Mouse (Mus musculus): ENCODE data around the gene Prr13. TPM values are rescaled to one million over a fixed set of nuclear protein-coding genes. Genes with fewer than 3 reads are reported as not detected.

The Prr13 gene
- polyA plus RNA-seq, 1 experiment from 2014 or later, result 141 TPM

DNA sequence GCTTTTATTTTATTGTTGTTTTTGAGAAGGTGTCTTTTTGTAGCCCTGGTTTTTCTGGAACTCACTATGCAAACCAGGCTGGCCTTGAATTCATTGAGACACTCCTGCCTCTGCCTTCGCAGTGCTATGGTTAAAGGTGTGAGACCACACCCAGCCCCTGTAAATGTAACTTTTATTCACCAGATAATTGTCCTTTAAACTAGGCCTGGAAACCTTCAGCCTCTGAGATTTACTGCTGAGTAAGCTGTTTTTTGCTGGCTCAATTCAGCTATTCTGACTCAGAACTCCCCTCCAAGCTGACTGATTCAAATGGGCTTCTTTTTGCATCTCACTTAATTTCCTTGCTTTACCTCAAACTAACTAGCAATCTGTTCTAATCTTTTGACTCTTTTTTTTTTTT, 31.9 kb upstream of the Prr13 start:
- DNase-seq (ENCODE audit: low spot score) (no peak), ATAC-seq (replicated peaks; ENCODE audit: low FRiP score, low TSS enrichment, low read depth) (no peak)
- H3K9me3 ChIP-seq (ENCODE audit: control insufficient read depth, low read length), result no peaks in the 10 kb centered on the region
- no peaks in the 10 kb centered on the region for H3K27me3 ChIP-seq (replicated peaks; ENCODE audit: control insufficient read depth, insufficient read depth, low read length)
- no peak overlapping the region for H3K9ac ChIP-seq (ENCODE audit: low read length)
- 95% methylated on average over 1 of the region's 1 CpGs for WGBS
- H3K4me2 ChIP-seq (ENCODE audit: low read length), result no peak overlapping the region
- no peaks in the 10 kb centered on the region for H3K4me1 ChIP-seq (replicated peaks; ENCODE audit: control insufficient read depth, insufficient read depth, low read length)
- H3K27ac ChIP-seq (ENCODE audit: low read depth), result no peak overlapping the region
- no peak overlapping the region for H3K4me3 ChIP-seq (ENCODE audit: low read depth, low read length)
- H3K36me3 ChIP-seq (ENCODE audit: control insufficient read depth, insufficient read depth, low read length), result peaks cover 77% of the 10 kb centered on the region

DNA sequence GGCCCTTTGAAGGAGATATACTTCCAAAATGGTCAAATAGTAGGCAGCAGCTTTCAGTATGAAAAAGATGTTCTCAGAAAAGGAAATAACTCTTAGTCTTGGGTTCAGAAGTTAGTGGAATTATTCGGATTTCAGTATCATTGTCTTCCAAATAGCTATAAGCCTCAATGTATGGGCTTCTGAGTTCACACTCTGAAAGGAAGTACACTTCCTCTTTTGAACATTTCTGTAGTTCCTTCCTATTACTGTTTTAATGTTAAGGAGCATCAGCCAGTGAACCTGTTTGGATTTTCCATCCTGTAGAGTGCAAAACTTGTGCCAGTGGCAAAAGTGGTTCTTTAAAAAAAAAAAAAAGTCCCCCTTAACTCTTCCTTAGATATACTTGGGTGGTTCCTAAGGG, 26.8 kb upstream of the Prr13 start:
- Histone ChIP-seq H3K4me1 (replicated peaks; ENCODE audit: control insufficient read depth, insufficient read depth, low read length) (no peaks in the 10 kb centered on the region), H3K4me3 (ENCODE audit: low read depth, low read length) (no peak overlapping the region), H3K27ac (ENCODE audit: low read depth) (no peak overlapping the region), H3K4me2 (ENCODE audit: low read length) (no peak overlapping the region), H3K36me3 (ENCODE audit: control insufficient read depth, insufficient read depth, low read length) (peaks cover 82% of the 10 kb centered on the region), H3K9me3 (ENCODE audit: control insufficient read depth, low read length) (no peaks in the 10 kb centered on the region), H3K9ac (ENCODE audit: low read length) (no peak overlapping the region), H3K27me3 (replicated peaks; ENCODE audit: control insufficient read depth, insufficient read depth, low read length) (no peaks in the 10 kb centered on the region)
- WGBS, result 93% methylated on average over 1 of the region's 1 CpGs
- DNase-seq (ENCODE audit: low spot score) (no peak), ATAC-seq (replicated peaks; ENCODE audit: low FRiP score, low TSS enrichment, low read depth) (no peak)

DNA sequence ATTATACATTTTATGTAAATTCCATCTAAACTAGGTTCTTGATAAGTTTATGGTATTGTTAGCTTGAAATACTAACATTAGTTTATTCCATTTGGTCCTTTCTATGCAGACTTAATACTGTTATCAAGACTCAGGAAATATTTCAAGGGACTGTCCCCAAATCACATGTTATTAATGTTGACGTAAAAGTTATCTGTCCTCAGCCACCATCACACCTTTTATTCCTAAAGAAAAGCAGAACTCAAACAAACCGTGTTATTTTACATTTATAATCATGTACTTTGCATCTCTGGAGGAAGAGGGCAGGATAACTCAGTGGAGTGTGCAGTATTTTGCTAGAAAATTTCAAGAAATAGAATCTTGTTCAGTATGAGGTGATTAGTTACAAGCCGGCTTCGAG, 25.7 kb upstream of the Prr13 start:
- Histone ChIP-seq H3K4me2 (ENCODE audit: low read length) (no peak overlapping the region), H3K9ac (ENCODE audit: low read length) (no peak overlapping the region), H3K27ac (ENCODE audit: low read depth) (no peak overlapping the region), H3K9me3 (ENCODE audit: control insufficient read depth, low read length) (no peaks in the 10 kb centered on the region), H3K4me1 (replicated peaks; ENCODE audit: control insufficient read depth, insufficient read depth, low read length) (no peaks in the 10 kb centered on the region), H3K36me3 (ENCODE audit: control insufficient read depth, insufficient read depth, low read length) (peaks cover 77% of the 10 kb centered on the region), H3K27me3 (replicated peaks; ENCODE audit: control insufficient read depth, insufficient read depth, low read length) (no peaks in the 10 kb centered on the region), H3K4me3 (ENCODE audit: low read depth, low read length) (no peak overlapping the region)
- DNase-seq (ENCODE audit: low spot score) (no peak), ATAC-seq (replicated peaks; ENCODE audit: low FRiP score, low TSS enrichment, low read depth) (no peak)
- WGBS, result 91% methylated on average over 4 of the region's 4 CpGs

- no peak overlapping the region for H3K4me3 ChIP-seq (ENCODE audit: low read depth, low read length)
- no peaks in the 10 kb centered on the region for H3K27me3 ChIP-seq (replicated peaks; ENCODE audit: control insufficient read depth, insufficient read depth, low read length)
- H3K4me2 ChIP-seq (ENCODE audit: low read length), result no peak overlapping the region
- H3K36me3 ChIP-seq (ENCODE audit: control insufficient read depth, insufficient read depth, low read length), result 0 out of 2 replicates have a peak, but pooled peaks cover 4% of the 10 kb centered on the region
- ATAC-seq (replicated peaks; ENCODE audit: low FRiP score, low TSS enrichment, low read depth), result 0 out of 2 replicates have a peak, but pooled peaks have one; percentile 18
- H3K27ac ChIP-seq (ENCODE audit: low read depth), result no peak overlapping the region
- DNase-seq (ENCODE audit: low spot score), result peak; percentile 98
- H3K4me1 ChIP-seq (replicated peaks; ENCODE audit: control insufficient read depth, insufficient read depth, low read length), result no peaks in the 10 kb centered on the region
- no peak overlapping the region for H3K9ac ChIP-seq (ENCODE audit: low read length)
- 46% methylated on average over 2 of the region's 2 CpGs for WGBS
- no peaks in the 10 kb centered on the region for H3K9me3 ChIP-seq (ENCODE audit: control insufficient read depth, low read length)
These were observed 16.3 kb upstream of the Prr13 start for GRCm38 (mm10) chr15:102442490-102442889.

GRCm38 (mm10) chr15:102445146-102445545, 13.7 kb upstream of the Prr13 start, which contains the start of gene Amhr2:
Amhr2 (plus strand) TSS chr15:102445367.
- Histone ChIP-seq H3K4me1 (replicated peaks; ENCODE audit: control insufficient read depth, insufficient read depth, low read length) (no peaks in the 10 kb centered on the region), H3K9ac (ENCODE audit: low read length) (no peak within 1 kb of the TSS), H3K36me3 (ENCODE audit: control insufficient read depth, insufficient read depth, low read length) (no peaks in the 10 kb centered on the region), H3K4me3 (ENCODE audit: low read depth, low read length) (no peak within 1 kb of the TSS), H3K4me2 (ENCODE audit: low read length) (no peak within 1 kb of the TSS), H3K9me3 (ENCODE audit: control insufficient read depth, low read length) (no peaks in the 10 kb centered on the region), H3K27me3 (replicated peaks; ENCODE audit: control insufficient read depth, insufficient read depth, low read length) (no peaks in the 10 kb centered on the region), H3K27ac (ENCODE audit: low read depth) (no peak within 1 kb of the TSS)
- no peak for DNase-seq (ENCODE audit: low spot score)
- 56% methylated on average over 8 of the region's 8 CpGs for WGBS
- ATAC-seq (replicated peaks; ENCODE audit: low FRiP score, low TSS enrichment, low read depth), result no peak

GRCm38 (mm10) chr15:102446448-102446847, 12.4 kb upstream of the Prr13 start:
- ATAC-seq (replicated peaks; ENCODE audit: low FRiP score, low TSS enrichment, low read depth) (no peak), DNase-seq (ENCODE audit: low spot score) (no peak)
- Histone ChIP-seq H3K9ac (ENCODE audit: low read length) (no peak overlapping the region), H3K27me3 (replicated peaks; ENCODE audit: control insufficient read depth, insufficient read depth, low read length) (no peaks in the 10 kb centered on the region), H3K9me3 (ENCODE audit: control insufficient read depth, low read length) (no peaks in the 10 kb centered on the region), H3K27ac (ENCODE audit: low read depth) (no peak overlapping the region), H3K4me1 (replicated peaks; ENCODE audit: control insufficient read depth, insufficient read depth, low read length) (no peaks in the 10 kb centered on the region), H3K4me3 (ENCODE audit: low read depth, low read length) (no peak overlapping the region), H3K36me3 (ENCODE audit: control insufficient read depth, insufficient read depth, low read length) (no peaks in the 10 kb centered on the region), H3K4me2 (ENCODE audit: low read length) (no peak overlapping the region)
- WGBS, result 30% methylated on average over 6 of the region's 6 CpGs

GRCm38 (mm10) chr15:102449366-102449765, 9.5 kb upstream of the Prr13 start:
- DNase-seq (ENCODE audit: low spot score) (no peak), ATAC-seq (replicated peaks; ENCODE audit: low FRiP score, low TSS enrichment, low read depth) (no peak)
- Histone ChIP-seq H3K27ac (ENCODE audit: low read depth) (no peak overlapping the region), H3K4me1 (replicated peaks; ENCODE audit: control insufficient read depth, insufficient read depth, low read length) (no peaks in the 10 kb centered on the region), H3K27me3 (replicated peaks; ENCODE audit: control insufficient read depth, insufficient read depth, low read length) (no peaks in the 10 kb centered on the region), H3K9ac (ENCODE audit: low read length) (no peak overlapping the region), H3K4me2 (ENCODE audit: low read length) (no peak overlapping the region), H3K4me3 (ENCODE audit: low read depth, low read length) (no peak overlapping the region), H3K36me3 (ENCODE audit: control insufficient read depth, insufficient read depth, low read length) (no peaks in the 10 kb centered on the region), H3K9me3 (ENCODE audit: control insufficient read depth, low read length) (no peaks in the 10 kb centered on the region)
- WGBS, result 39% methylated on average over 8 of the region's 8 CpGs

- Histone ChIP-seq H3K9me3 (ENCODE audit: control insufficient read depth, low read length) (no peaks in the 10 kb centered on the region), H3K9ac (ENCODE audit: low read length) (no peak overlapping the region), H3K27me3 (replicated peaks; ENCODE audit: control insufficient read depth, insufficient read depth, low read length) (no peaks in the 10 kb centered on the region), H3K27ac (ENCODE audit: low read depth) (no peak overlapping the region), H3K4me3 (ENCODE audit: low read depth, low read length) (no peak overlapping the region), H3K4me2 (ENCODE audit: low read length) (no peak overlapping the region), H3K4me1 (replicated peaks; ENCODE audit: control insufficient read depth, insufficient read depth, low read length) (no peaks in the 10 kb centered on the region), H3K36me3 (ENCODE audit: control insufficient read depth, insufficient read depth, low read length) (no peaks in the 10 kb centered on the region)
- DNase-seq (ENCODE audit: low spot score) (no peak), ATAC-seq (replicated peaks; ENCODE audit: low FRiP score, low TSS enrichment, low read depth) (0 out of 2 replicates have a peak, but pooled peaks have one; percentile 34)
- 32% methylated on average over 7 of the region's 7 CpGs for WGBS
These were observed 7.9 kb upstream of the Prr13 start for GRCm38 (mm10) chr15:102450928-102451327.

DNA sequence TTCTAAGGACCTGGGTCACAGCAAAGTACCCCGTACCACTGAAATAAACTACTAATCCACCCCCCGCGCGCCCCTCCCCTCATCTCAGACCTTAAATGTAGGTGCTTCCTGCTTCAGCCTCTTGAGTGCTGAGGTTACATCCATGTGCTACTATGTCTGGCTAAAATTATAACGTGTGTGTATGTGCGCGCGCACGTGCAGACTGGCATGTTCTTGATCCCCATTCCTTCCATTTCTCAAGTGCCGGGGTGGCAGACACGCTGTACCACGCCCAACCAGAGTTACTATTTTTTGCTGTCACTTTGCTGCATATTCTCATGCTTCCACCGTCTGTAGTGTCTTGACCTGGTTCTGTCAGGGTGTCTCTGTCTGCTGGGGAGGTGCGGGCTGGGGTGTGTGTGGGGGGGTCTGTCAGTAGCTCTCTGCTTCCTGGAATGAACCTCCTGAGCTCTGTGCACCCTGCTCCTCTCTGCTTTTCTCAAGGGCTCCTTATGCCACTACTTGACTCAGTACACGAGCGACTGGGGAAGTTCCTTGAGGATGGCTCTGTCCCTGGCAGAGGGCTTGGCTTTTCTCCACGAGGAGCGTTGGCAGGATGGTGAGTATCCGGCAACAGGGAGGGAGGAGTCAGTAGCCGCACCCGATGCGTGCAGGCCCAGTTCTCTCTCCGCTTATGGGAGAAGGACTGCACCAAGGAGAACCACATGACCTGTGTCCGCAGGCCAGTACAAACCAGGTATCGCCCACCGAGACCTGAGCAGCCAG, 7.0 kb upstream of the Prr13 start:
- 79% methylated on average over 26 of the region's 26 CpGs for WGBS
- H3K36me3 ChIP-seq (ENCODE audit: control insufficient read depth, insufficient read depth, low read length), result no peaks in the 10 kb centered on the region
- ATAC-seq (replicated peaks; ENCODE audit: low FRiP score, low TSS enrichment, low read depth), result no peak
- no peak overlapping the region for H3K4me3 ChIP-seq (ENCODE audit: low read depth, low read length)
- no peaks in the 10 kb centered on the region for H3K9me3 ChIP-seq (ENCODE audit: control insufficient read depth, low read length)
- no peak overlapping the region for H3K9ac ChIP-seq (ENCODE audit: low read length)
- H3K4me1 ChIP-seq (replicated peaks; ENCODE audit: control insufficient read depth, insufficient read depth, low read length), result no peaks in the 10 kb centered on the region
- no peak for DNase-seq (ENCODE audit: low spot score)
- H3K27me3 ChIP-seq (replicated peaks; ENCODE audit: control insufficient read depth, insufficient read depth, low read length), result no peaks in the 10 kb centered on the region
- H3K27ac ChIP-seq (ENCODE audit: low read depth), result no peak overlapping the region
- H3K4me2 ChIP-seq (ENCODE audit: low read length), result no peak overlapping the region

Data from intestine, embryonic 14.5 days (tissue).